Mouse (Mus musculus) G1E (cell line): ENCODE data around the gene Cald1. TPM values are rescaled to one million over a fixed set of nuclear protein-coding genes. Genes with fewer than 3 reads are reported as not detected.

Experiments
- ATAC-seq: 2 replicates; pipeline ENCODE4 v1.8.0; 2016; ENCODE audit warnings: mild to moderate bottlenecking; ENCODE audit not compliant: insufficient number of reproducible peaks, poor library complexity, low FRiP score, severe bottlenecking; ENCODE audit errors: extremely low read depth
- DNase-seq: peaks from one replicate; pipeline ENCODE4 v3.0.0; 2012; ENCODE audit warnings: low spot score
- H3K27me3 ChIP-seq: 2 replicates; pipeline ENCODE4 v1.6.1; 2012; ENCODE audit warnings: mild to moderate bottlenecking, low read length, inconsistent platforms; ENCODE audit not compliant: insufficient read depth
- H3K36me3 ChIP-seq: replicated peaks from 2 replicates; pipeline ENCODE3; 2012; ENCODE audit warnings: mild to moderate bottlenecking, inconsistent platforms
- H3K4me1 ChIP-seq: 2 replicates; pipeline ENCODE4 v1.6.1; 2012; ENCODE audit warnings: low read depth, low read length, inconsistent platforms, mixed read lengths; ENCODE audit not compliant: insufficient read depth
- H3K4me3 ChIP-seq: 2 replicates; pipeline ENCODE4 v1.5.1; 2012; ENCODE audit warnings: low read depth, mild to moderate bottlenecking, inconsistent platforms, low read length, moderate library complexity, mixed read lengths
- H3K9me3 ChIP-seq: replicated peaks from 2 replicates; pipeline ENCODE4 v1.6.1; 2012; ENCODE audit warnings: inconsistent platforms
- CTCF ChIP-seq: IDR thresholded peaks from 2 replicates; pipeline ENCODE4 v1.5.1; 2012; ENCODE audit warnings: low read depth, low read length, inconsistent platforms, mixed read lengths
- GATA1 ChIP-seq: IDR thresholded peaks from 2 replicates; pipeline ENCODE4 v1.6.1; 2012; ENCODE audit warnings: borderline replicate concordance, low read length, inconsistent platforms, mixed read lengths
- GATA2 ChIP-seq: IDR thresholded peaks from 2 replicates; pipeline ENCODE4 v1.6.1; 2012; ENCODE audit warnings: low read depth, low read length, inconsistent platforms, borderline replicate concordance
- POLR2AphosphoS5 ChIP-seq: IDR thresholded peaks from 2 replicates; pipeline ENCODE4 v1.6.1; 2012; ENCODE audit warnings: low read depth, low read length, inconsistent platforms; ENCODE audit not compliant: insufficient replicate concordance
- TAL1 ChIP-seq: conservative IDR thresholded peaks from 2 replicates; pipeline ENCODE4 v1.6.1; 2012; ENCODE audit warnings: low read depth, low read length, inconsistent platforms, mixed read lengths
- polyA plus RNA-seq: library from polyadenylated mRNA; stranded (reverse); fragments of >175 nt; gene quantifications from 2 replicates; pipeline ENCODE4 v1.2.3, GENCODE M21; 2012
- total RNA-seq, 2 experiments: library from RNA; stranded (forward) in 1 of 2; stranded (reverse) in 1 of 2; fragments of 200-1000 nt in 1 of 2; fragments of >200 nt in 1 of 2; fragmentation: Nextera tagmentation in 1 of 2; gene quantifications; 2 replicates each; pipeline ENCODE4 v1.2.3; 2014 to 2017

The Cald1 gene
- total and polyA plus RNA-seq, 3 experiments = 1.9 TPM; not detected in 2

- TF ChIP-seq GATA2 (no peak), TAL1 (no peak), POLR2AphosphoS5 (no peak), GATA1 (no peak), CTCF (no peak)
- ATAC-seq = no peak
- H3K27me3 ChIP-seq = peaks cover 11% of the 10 kb centered on the region; the same call in 1 of the 2 replicates
- no peaks in the 10 kb centered on the region for H3K36me3 ChIP-seq
- H3K9me3 ChIP-seq = no peaks in the 10 kb centered on the region
- H3K4me3 ChIP-seq = no peak overlapping the region
- no peaks in the 10 kb centered on the region for H3K4me1 ChIP-seq
- no peak for DNase-seq
Observed at GRCm38 (mm10) chr6:34780943-34781289, 182.6 kb downstream of the Cald1 start.

GRCm38 (mm10) chr6:34782493-34782892 lies 184.2 kb downstream of the Cald1 start:
- no peak for DNase-seq
- H3K4me3 ChIP-seq = no peak overlapping the region
- H3K9me3 ChIP-seq = no peaks in the 10 kb centered on the region
- no peak for TF ChIP-seq GATA1
- TF ChIP-seq TAL1 = no peak
- no peak for TF ChIP-seq GATA2
- no peak for TF ChIP-seq POLR2AphosphoS5
- no peak for TF ChIP-seq CTCF
- peaks cover 11% of the 10 kb centered on the region; the same call in 1 of the 2 replicates for H3K27me3 ChIP-seq
- no peaks in the 10 kb centered on the region for H3K36me3 ChIP-seq
- no peaks in the 10 kb centered on the region for H3K4me1 ChIP-seq
- no peak for ATAC-seq

DNA sequence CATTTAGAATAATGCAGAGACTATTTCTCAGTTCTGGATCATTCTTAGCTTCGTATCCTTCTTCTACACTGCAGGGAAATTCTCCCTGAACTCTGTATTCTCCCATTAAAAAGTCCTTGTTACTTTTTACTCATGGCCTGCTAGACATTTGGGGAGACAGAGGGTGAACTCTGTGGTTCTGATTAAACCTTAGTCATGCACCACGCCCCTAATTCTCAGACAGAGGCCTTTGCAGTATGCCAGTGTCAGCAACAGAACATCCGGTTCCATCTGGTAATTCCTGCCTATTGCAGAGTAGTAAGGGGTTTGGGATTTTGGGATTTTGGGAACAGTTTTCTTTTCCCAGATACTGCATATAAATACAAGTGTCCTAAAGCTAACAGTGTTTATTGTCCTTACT lies 198.6 kb downstream of the Cald1 start:
- Histone ChIP-seq H3K9me3 (no peaks in the 10 kb centered on the region), H3K27me3 (no peaks in the 10 kb centered on the region), H3K4me3 (no peak overlapping the region), H3K4me1 (no peaks in the 10 kb centered on the region), H3K36me3 (no peaks in the 10 kb centered on the region)
- TF ChIP-seq POLR2AphosphoS5 (no peak), TAL1 (no peak), CTCF (no peak), GATA1 (no peak), GATA2 (no peak)
- no peak for ATAC-seq
- DNase-seq = no peak

GRCm38 (mm10) chr6:34797887-34798286 lies 199.6 kb downstream of the Cald1 start:
- DNase-seq (no peak), ATAC-seq (no peak)
- no peaks in the 10 kb centered on the region for H3K36me3 ChIP-seq
- H3K4me3 ChIP-seq = no peak overlapping the region
- TF ChIP-seq GATA2 (no peak), GATA1 (no peak), TAL1 (no peak), CTCF (no peak), POLR2AphosphoS5 (no peak)
- H3K27me3 ChIP-seq = peaks cover 1% of the 10 kb centered on the region; the same call in 1 of the 2 replicates
- H3K4me1 ChIP-seq = no peaks in the 10 kb centered on the region
- no peaks in the 10 kb centered on the region for H3K9me3 ChIP-seq

DNA sequence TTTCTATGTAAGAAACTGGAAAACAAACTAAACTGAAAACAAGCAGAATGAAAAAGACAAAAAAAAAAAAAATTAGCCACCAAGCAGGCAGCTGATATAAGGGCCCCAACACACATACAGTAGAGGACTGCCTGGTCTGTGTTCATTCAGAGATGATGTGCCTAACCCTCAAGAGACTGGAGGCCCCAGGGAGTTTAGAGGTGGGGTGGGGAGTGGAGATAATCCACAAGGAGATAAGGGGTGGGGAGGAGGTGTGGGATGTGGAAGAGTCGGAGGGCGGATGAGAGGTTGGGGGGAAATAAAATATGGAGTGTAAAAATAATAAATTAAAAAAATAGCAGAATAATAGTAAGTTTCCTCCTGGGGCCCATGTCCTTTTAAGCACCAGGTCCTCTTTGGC lies 207.3 kb downstream of the Cald1 start:
- H3K36me3 ChIP-seq = no peaks in the 10 kb centered on the region
- ATAC-seq (no peak), DNase-seq (no peak)
- H3K4me1 ChIP-seq = no peaks in the 10 kb centered on the region
- TF ChIP-seq CTCF (no peak), GATA1 (no peak), POLR2AphosphoS5 (no peak), TAL1 (no peak), GATA2 (no peak)
- no peak overlapping the region for H3K4me3 ChIP-seq
- H3K9me3 ChIP-seq = no peaks in the 10 kb centered on the region
- peaks cover 10% of the 10 kb centered on the region for H3K27me3 ChIP-seq

DNA sequence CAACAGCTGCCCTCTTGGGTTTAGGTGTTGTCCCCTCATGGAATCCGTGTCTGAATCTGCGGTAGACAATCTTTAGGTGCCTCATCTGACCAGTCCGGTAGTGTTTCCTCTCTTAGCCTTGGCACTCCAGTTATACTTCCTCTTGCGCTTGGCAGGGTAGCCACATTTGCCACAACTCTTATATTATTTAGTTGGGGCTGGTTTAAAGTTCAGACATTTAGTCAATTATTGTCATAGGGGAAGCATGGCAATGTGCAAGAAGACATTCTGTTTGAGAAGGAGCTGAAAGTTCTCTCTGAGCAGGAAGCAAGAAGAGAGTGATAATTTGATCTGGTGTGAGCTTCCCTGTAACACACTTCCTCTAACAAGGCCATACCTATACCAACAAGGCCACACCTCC lies 212.4 kb downstream of the Cald1 start:
- Histone ChIP-seq H3K4me1 (no peaks in the 10 kb centered on the region), H3K27me3 (peaks cover 2% of the 10 kb centered on the region; the same call in 1 of the 2 replicates), H3K9me3 (no peaks in the 10 kb centered on the region), H3K4me3 (no peak overlapping the region), H3K36me3 (no peaks in the 10 kb centered on the region)
- TF ChIP-seq POLR2AphosphoS5 = no peak
- no peak for TF ChIP-seq GATA2
- no peak for TF ChIP-seq TAL1
- no peak for TF ChIP-seq GATA1
- no peak for TF ChIP-seq CTCF
- DNase-seq (no peak), ATAC-seq (no peak)

- ATAC-seq (no peak), DNase-seq (no peak)
- Histone ChIP-seq H3K4me3 (no peak overlapping the region), H3K36me3 (no peaks in the 10 kb centered on the region), H3K27me3 (no peaks in the 10 kb centered on the region), H3K4me1 (no peaks in the 10 kb centered on the region), H3K9me3 (no peaks in the 10 kb centered on the region)
- no peak for TF ChIP-seq GATA1
- TF ChIP-seq GATA2 = no peak
- TF ChIP-seq CTCF = no peak
- TF ChIP-seq POLR2AphosphoS5 = no peak
- TF ChIP-seq TAL1 = no peak
Observed at GRCm38 (mm10) chr6:34824406-34824805, 226.1 kb downstream of the Cald1 start.

Other genes starting within 250 kb of the Cald1 start
- 1.7 TPM in 1 of 2 replicates, not detected in the other for gene Akr1b8, start 244.4 kb upstream of the Cald1 start, total RNA-seq (2014; fragmentation: Nextera tagmentation)
- 0.33 and 0.64 TPM in 2 replicates for gene Akr1b8, start 244.4 kb upstream of the Cald1 start, total RNA-seq (2017)
- 0.05 and 0.13 TPM in 2 replicates for gene Akr1b8, start 244.4 kb upstream of the Cald1 start, polyA plus RNA-seq
- gene Akr1b10, start 214.3 kb upstream of the Cald1 start, total RNA-seq (2014; fragmentation: Nextera tagmentation) = 67.6 and 71.7 TPM in 2 replicates
- 43.4 and 48.3 TPM in 2 replicates for gene Akr1b10, start 214.3 kb upstream of the Cald1 start, total RNA-seq (2017)
- gene Akr1b10, start 214.3 kb upstream of the Cald1 start, polyA plus RNA-seq = 1.2 and 2.7 TPM in 2 replicates
- gene Akr1b7, start 186.2 kb upstream of the Cald1 start, total RNA-seq (2014; fragmentation: Nextera tagmentation) = not detected in 2 replicates
- not detected in 2 replicates for gene Akr1b7, start 186.2 kb upstream of the Cald1 start, total RNA-seq (2017)
- gene Akr1b7, start 186.2 kb upstream of the Cald1 start, polyA plus RNA-seq = not detected in 2 replicates
- 10.4 and 14.5 TPM in 2 replicates for gene Bpgm, start 122.3 kb upstream of the Cald1 start, total RNA-seq (2014; fragmentation: Nextera tagmentation)
- 26.5 and 28.6 TPM in 2 replicates for gene Bpgm, start 122.3 kb upstream of the Cald1 start, total RNA-seq (2017)
- 1.4 and 4.9 TPM in 2 replicates for gene Bpgm, start 122.3 kb upstream of the Cald1 start, polyA plus RNA-seq
- gene Agbl3, start 181.9 kb downstream of the Cald1 start, total RNA-seq (2014; fragmentation: Nextera tagmentation) = not detected in 2 replicates
- gene Agbl3, start 181.9 kb downstream of the Cald1 start, total RNA-seq (2017) = 0.06 and 0.22 TPM in 2 replicates
- gene Agbl3, start 181.9 kb downstream of the Cald1 start, polyA plus RNA-seq = not detected in 2 replicates